Mouse (Mus musculus) small intestine, adult 2 months (tissue): ENCODE measurements around the gene Uck2.

Experiments
- CTCF ChIP-seq: fragments of 200-500 bp; IDR thresholded peaks from 2 replicates; pipeline ENCODE4 v1.5.1; 2012; ENCODE audit warnings: low read depth, mild to moderate bottlenecking, control low read depth, inconsistent platforms, low read length, moderate library complexity, mixed read lengths; ENCODE audit not compliant: insufficient replicate concordance, insufficient read length; ENCODE audit errors: extremely low read depth
- POLR2A ChIP-seq: fragments of 200-500 bp; IDR thresholded peaks from 2 replicates; pipeline ENCODE4 v1.6.1; 2012; ENCODE audit warnings: low read depth, mild to moderate bottlenecking, control low read depth, inconsistent platforms, low read length, moderate library complexity

DNA sequence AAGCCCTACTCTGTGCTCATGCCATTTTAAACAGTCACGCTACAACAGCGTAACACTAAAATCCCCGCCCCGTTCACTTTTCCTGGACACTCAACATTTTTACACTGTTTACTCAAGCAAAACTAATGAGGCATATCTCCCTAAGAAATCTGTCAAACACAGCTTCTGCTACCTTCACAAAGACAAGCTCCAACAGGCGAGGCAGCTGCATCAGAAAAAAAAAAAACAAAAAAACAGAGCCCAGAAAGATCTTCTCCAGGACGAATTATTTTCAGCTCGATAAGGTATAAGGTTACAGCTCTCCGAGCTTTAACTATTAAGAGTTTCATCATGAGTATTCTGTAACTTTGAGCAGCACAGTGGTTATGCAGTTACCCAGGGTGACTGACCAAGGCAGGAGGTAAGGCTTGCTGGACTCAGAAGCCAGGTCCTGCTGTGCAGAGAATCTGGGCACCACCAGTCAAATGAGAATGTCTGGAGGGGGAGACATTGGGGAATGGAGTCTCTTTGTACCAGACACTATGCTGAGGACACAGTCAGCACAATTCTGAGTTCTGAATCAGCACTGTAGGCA, 79.9 kb downstream of the Uck2 start:
- TF ChIP-seq POLR2A (no peak), CTCF (no peak)
